23 mouse cellular contexts compared by ENCODE assay signal in genomic region chr12:75904068-75904467, GRCm38 (mm10).
"Had no signal": no experiment of that assay in that cellular context is flagged by ENCODE, and none has a peak within 500 bp of the region (broad histone marks: within the 10 kb centered on the region; RNA-seq: fewer than 3 reads in every experiment).

No protein-coding gene starts in this region.

- H3K4me1 ChIP-seq: embryonic facial prominence, embryonic 10.5 days; embryonic facial prominence, embryonic 13.5 days; embryonic facial prominence, embryonic 15.5 days; forebrain, embryonic 10.5 days; forebrain, embryonic 12.5 days; forebrain, embryonic 13.5 days; forebrain, embryonic 15.5 days; heart, embryonic 10.5 days; heart, embryonic 12.5 days had no signal

- H3K9ac ChIP-seq: embryonic facial prominence, embryonic 12.5 days; embryonic facial prominence, embryonic 13.5 days; embryonic facial prominence, embryonic 15.5 days; forebrain, embryonic 12.5 days; forebrain, embryonic 13.5 days; forebrain, embryonic 15.5 days; forebrain, postnatal 0 days; heart, embryonic 12.5 days had no signal

- H3K27ac ChIP-seq: embryonic facial prominence, embryonic 10.5 days; embryonic facial prominence, embryonic 12.5 days; embryonic facial prominence, embryonic 13.5 days; embryonic facial prominence, embryonic 15.5 days; forebrain, embryonic 10.5 days; forebrain, embryonic 12.5 days; forebrain, embryonic 13.5 days; forebrain, embryonic 15.5 days; gastrocnemius, adult 2 months; heart, embryonic 10.5 days had no signal

- H3K27me3 ChIP-seq: embryonic facial prominence, embryonic 12.5 days; embryonic facial prominence, embryonic 13.5 days; embryonic facial prominence, embryonic 15.5 days; forebrain, embryonic 12.5 days; forebrain, embryonic 13.5 days; forebrain, embryonic 15.5 days; heart, embryonic 12.5 days had no signal

- H3K4me3 ChIP-seq: embryonic facial prominence, embryonic 10.5 days; embryonic facial prominence, embryonic 12.5 days; embryonic facial prominence, embryonic 13.5 days; embryonic facial prominence, embryonic 15.5 days; erythroblast, embryonic 14.5 days; forebrain, embryonic 10.5 days; forebrain, embryonic 12.5 days; forebrain, embryonic 13.5 days; forebrain, embryonic 15.5 days; gastrocnemius, adult 2 months; heart, embryonic 10.5 days; heart, embryonic 12.5 days had no signal

- DNase-seq: cerebellum, postnatal 10 days; cerebellum, postnatal 14 days; cerebellum, postnatal 25 days; cerebellum, postnatal 36 days; embryo, embryonic 11 days; forebrain, postnatal 0 days; gastrocnemius, adult 2 months; gastrocnemius, postnatal 10 days; gastrocnemius, postnatal 14 days; gastrocnemius, postnatal 25 days; gastrocnemius, postnatal 36 days; heart, adult 18-20 months had no signal
